Mouse (Mus musculus) central nervous system, embryonic 18 days (tissue): ENCODE data around the gene Vsx2. TPM values are rescaled to one million over a fixed set of nuclear protein-coding genes. Genes with fewer than 3 reads are reported as not detected.

Source experiments
- polyA plus RNA-seq: library from polyadenylated mRNA; depleted of rRNA; stranded (reverse); fragments of >200 nt; gene quantifications from 2 replicates; pipeline ENCODE4 v1.2.3, GENCODE M21; 2012; rRNA removed

The Vsx2 gene
- polyA plus RNA-seq, result 0.67 and 0.75 TPM in 2 replicates

DNA sequence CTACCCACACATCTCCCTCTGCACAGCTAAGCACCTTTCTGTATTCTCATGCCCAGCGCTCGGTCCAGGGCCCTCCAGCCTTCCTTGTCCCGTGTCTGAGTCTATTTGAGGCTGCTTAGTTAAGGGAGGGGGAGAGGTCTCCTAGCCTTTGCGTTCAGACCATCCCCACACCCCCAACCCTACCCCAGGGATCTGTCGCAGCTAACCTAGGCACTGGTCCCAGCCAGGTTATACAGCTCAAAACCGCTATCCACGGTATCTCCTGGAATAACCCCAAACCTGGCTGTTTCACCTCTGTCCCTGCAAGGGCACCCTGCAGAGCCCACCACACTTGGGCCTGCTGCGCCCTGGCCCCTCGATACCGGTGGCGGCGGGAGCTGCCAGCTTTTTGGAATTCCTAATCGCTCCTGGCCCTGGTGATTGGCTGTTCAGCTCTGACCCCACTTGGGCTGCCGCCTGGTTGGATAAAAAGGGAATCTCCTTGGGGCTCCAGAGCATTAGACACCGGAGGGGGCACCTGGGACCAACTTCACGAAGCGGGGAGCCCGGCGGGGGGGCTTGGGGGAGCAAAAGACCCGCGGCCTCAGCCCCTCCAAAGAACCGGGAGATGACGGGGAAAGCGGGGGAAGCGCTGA lies at the start of gene Vsx2:
Gene Vsx2, plus strand, starts transcription at position 427 of the 635 bp plus-strand sequence.

DNA sequence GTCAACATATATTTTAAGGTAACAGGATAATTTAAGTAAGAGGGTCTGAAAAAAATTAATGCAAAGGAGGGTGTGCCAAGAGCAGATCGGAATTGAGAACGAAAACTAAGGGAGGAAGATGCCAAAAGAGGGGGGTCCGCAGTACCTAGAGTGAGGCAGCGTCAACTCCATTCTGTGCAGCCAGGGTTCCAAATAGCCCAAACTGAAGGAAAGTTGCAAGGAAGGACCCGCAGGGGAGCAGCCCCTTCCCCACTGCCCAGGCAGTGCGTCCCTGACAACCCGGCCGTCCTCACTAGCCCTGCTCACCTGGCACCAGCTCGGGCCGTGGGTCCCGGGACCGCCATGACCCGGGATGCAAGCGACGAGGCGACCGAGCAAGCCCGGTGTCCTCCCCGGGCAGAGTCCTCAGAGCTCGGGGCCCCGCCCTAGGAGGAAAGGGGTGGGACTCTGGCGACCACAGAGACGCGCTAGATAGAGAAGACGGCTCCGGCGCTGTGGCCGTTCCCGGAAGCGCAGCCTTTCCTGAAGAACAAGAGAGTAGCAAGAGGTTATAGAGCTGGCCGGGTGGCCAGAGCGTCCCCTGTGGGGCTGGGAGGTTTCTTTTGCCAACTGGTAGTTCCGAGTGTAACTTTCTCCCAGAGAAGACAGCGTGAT lies 47.5 kb downstream of the Vsx2 start, which contains the start of gene Abcd4:
Gene Abcd4, minus strand, starts transcription at position 437 of the 654 bp plus-strand sequence.

DNA sequence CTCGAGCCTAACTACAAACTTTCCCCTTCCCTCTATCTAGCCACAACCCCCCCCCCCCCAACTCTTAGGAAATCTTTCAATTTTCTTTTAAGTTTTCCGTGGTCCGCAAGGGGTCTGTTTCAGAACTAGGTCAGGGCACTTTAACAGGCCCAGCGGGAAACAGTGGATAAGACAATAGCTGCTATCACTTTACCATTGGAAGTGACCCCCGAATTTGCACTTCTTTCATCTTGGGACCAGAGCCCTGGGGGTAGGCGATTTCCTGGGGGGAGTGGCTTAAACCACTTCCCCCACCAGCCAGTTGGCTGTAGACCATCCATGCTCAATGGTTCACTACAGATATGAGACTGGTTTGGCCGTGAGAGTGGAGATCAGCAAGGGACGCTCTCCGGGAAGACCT lies 71.1 kb downstream of the Vsx2 start, which contains the start of gene Vrtn:
Gene Vrtn, plus strand, starts transcription at position 366 of the 400 bp plus-strand sequence.

Other genes starting within 250 kb of the Vsx2 start
- gene Coq6, start 208.1 kb upstream of the Vsx2 start, polyA plus RNA-seq, result 45.1 and 45.4 TPM in 2 replicates
- 18.1 and 19.9 TPM in 2 replicates for gene Fam161b, start 207.9 kb upstream of the Vsx2 start, polyA plus RNA-seq
- gene Entpd5, start 160.7 kb upstream of the Vsx2 start, polyA plus RNA-seq, result 9.4 and 12.0 TPM in 2 replicates
- gene Bbof1, start 160.7 kb upstream of the Vsx2 start, polyA plus RNA-seq, result 5.9 and 6.2 TPM in 2 replicates
- gene Rnf113a2, start 152.6 kb upstream of the Vsx2 start, polyA plus RNA-seq, result 15.4 and 16.8 TPM in 2 replicates
- gene Aldh6a1, start 118.8 kb upstream of the Vsx2 start, polyA plus RNA-seq, result 21.0 and 22.3 TPM in 2 replicates
- 21.8 and 23.9 TPM in 2 replicates for gene Lin52, start 118.3 kb upstream of the Vsx2 start, polyA plus RNA-seq
- gene Abcd4, start 47.7 kb downstream of the Vsx2 start, polyA plus RNA-seq, result 23.6 and 25.4 TPM in 2 replicates
- 0.05 and 0.09 TPM in 2 replicates for gene Vrtn, start 71.3 kb downstream of the Vsx2 start, polyA plus RNA-seq
- 13.1 and 14.4 TPM in 2 replicates for gene Syndig1l, start 129.1 kb downstream of the Vsx2 start, polyA plus RNA-seq
- 57.1 and 57.4 TPM in 2 replicates for gene Npc2, start 203.4 kb downstream of the Vsx2 start, polyA plus RNA-seq
- 84.6 and 93.3 TPM in 2 replicates for gene Isca2, start 203.5 kb downstream of the Vsx2 start, polyA plus RNA-seq